Mouse (Mus musculus) CH12.LX (cell line): ENCODE results near the gene Trp53rka. TPM values are rescaled to one million over a fixed set of nuclear protein-coding genes. Genes with fewer than 3 reads are reported as not detected.

ENCODE experiments used
- DNase-seq: peaks from one replicate; pipeline ENCODE4 v3.0.0-alpha.2; 2013; ENCODE audit errors: extremely low read depth
- H3K27ac ChIP-seq: 2 replicates; pipeline ENCODE4 v1.5.1; 2012; ENCODE audit warnings: low read depth, mild to moderate bottlenecking, control low read depth, moderate library complexity; ENCODE audit not compliant: insufficient read depth
- H3K27me3 ChIP-seq: replicated peaks from 2 replicates; pipeline ENCODE3; 2012; ENCODE audit warnings: inconsistent platforms
- H3K36me3 ChIP-seq, 2 experiments: replicated peaks in 1 of 2; 2 replicates each; pipeline versions ENCODE3 to v1.6.1; 2012; ENCODE audit warnings: inconsistent platforms in 1 of 2, low read length in 1 of 2, mild to moderate bottlenecking in 1 of 2, mixed read lengths in 1 of 2, moderate library complexity in 1 of 2; ENCODE audit not compliant: control insufficient read depth in 1 of 2, insufficient read depth in 1 of 2
- H3K4me1 ChIP-seq, 2 experiments: 2 replicates each; pipeline ENCODE4 v1.6.1; 2012; ENCODE audit warnings: inconsistent platforms in 1 of 2, moderate library complexity in 1 of 2; ENCODE audit not compliant: insufficient read depth in 2 of 2, control insufficient read depth in 1 of 2
- H3K4me2 ChIP-seq: 2 replicates; pipeline ENCODE4 v1.6.1; 2012; ENCODE audit warnings: low read depth, mild to moderate bottlenecking, control low read depth; ENCODE audit not compliant: poor library complexity, insufficient read depth, severe bottlenecking
- H3K4me3 ChIP-seq, 3 experiments: fragments of 150-350 bp in 1 of 3; sonication (generic) in 1 of 3; replicated peaks in 1 of 3; 2 replicates each; pipeline versions ENCODE3 to v1.5.1; 2011 to 2012; ENCODE audit warnings: low read depth in 2 of 3, low read length in 2 of 3, mild to moderate bottlenecking in 2 of 3, moderate library complexity in 2 of 3, control low read depth in 1 of 3, improper control_type of control experiment in 1 of 3, inconsistent platforms in 1 of 3, mixed read lengths in 1 of 3; ENCODE audit not compliant: poor library complexity in 1 of 3
- H3K79me2 ChIP-seq: replicated peaks from 2 replicates; pipeline ENCODE4 v1.6.1; 2012; ENCODE audit warnings: mild to moderate bottlenecking, moderate library complexity; ENCODE audit not compliant: control insufficient read depth, poor library complexity, insufficient read depth, severe bottlenecking; ENCODE audit errors: extremely low read depth
- H3K9ac ChIP-seq: 2 replicates; pipeline ENCODE4 v1.6.1; 2012; ENCODE audit warnings: low read depth, mild to moderate bottlenecking, control low read depth, moderate library complexity; ENCODE audit not compliant: insufficient read depth
- H3K9me3 ChIP-seq: replicated peaks from 2 replicates; pipeline ENCODE3; 2012; ENCODE audit warnings: low read length, inconsistent platforms, mixed read lengths
- BHLHE40 ChIP-seq: IDR thresholded peaks from 2 replicates; pipeline ENCODE4 v1.6.1; 2011; ENCODE audit warnings: mild to moderate bottlenecking, low read depth, low read length, improper control_type of control experiment
- CHD1 ChIP-seq: IDR thresholded peaks from 2 replicates; pipeline ENCODE4 v1.6.1; 2012; ENCODE audit warnings: low read depth, low read length, improper control_type of control experiment, inconsistent platforms
- CHD2 ChIP-seq: IDR thresholded peaks from 2 replicates; pipeline ENCODE4 v1.6.1; 2011; ENCODE audit warnings: low read length, improper control_type of control experiment
- E2F4 ChIP-seq: IDR thresholded peaks from 2 replicates; pipeline ENCODE4 v1.6.1; 2011; ENCODE audit warnings: low read depth, low read length, improper control_type of control experiment; ENCODE audit not compliant: insufficient replicate concordance
- HCFC1 ChIP-seq: IDR thresholded peaks from 2 replicates; pipeline ENCODE4 v1.6.1; 2012; ENCODE audit warnings: low read depth, mild to moderate bottlenecking, inconsistent platforms, low read length, improper control_type of control experiment
- JUND ChIP-seq: conservative IDR thresholded peaks from 2 replicates; pipeline ENCODE4 v1.6.1; 2011; ENCODE audit warnings: low read depth, low read length, improper control_type of control experiment
- MAFK ChIP-seq: IDR thresholded peaks from 2 replicates; pipeline ENCODE4 v1.6.1; 2011; ENCODE audit warnings: low read length, improper control_type of control experiment; ENCODE audit not compliant: insufficient replicate concordance
- MYC ChIP-seq: IDR thresholded peaks from 2 replicates; pipeline ENCODE4 v1.6.1; 2011; ENCODE audit warnings: low read depth, mild to moderate bottlenecking, improper control_type of control experiment, low read length
- NELFE ChIP-seq: IDR thresholded peaks from 2 replicates; pipeline ENCODE4 v1.6.1; 2011; ENCODE audit warnings: low read depth, low read length, improper control_type of control experiment
- POLR2A ChIP-seq: IDR thresholded peaks from 2 replicates; pipeline ENCODE4 v1.6.1; 2011; ENCODE audit warnings: low read depth, mild to moderate bottlenecking, improper control_type of control experiment, low read length
- POLR2AphosphoS2 ChIP-seq: IDR thresholded peaks from 2 replicates; pipeline ENCODE4 v1.6.1; 2011; ENCODE audit warnings: low read depth, low read length, improper control_type of control experiment
- RAD21 ChIP-seq: IDR thresholded peaks from 2 replicates; pipeline ENCODE4 v1.6.1; 2011; ENCODE audit warnings: low read depth, mild to moderate bottlenecking, low read length, improper control_type of control experiment, moderate library complexity
- TCF12 ChIP-seq: IDR thresholded peaks from 2 replicates; pipeline ENCODE4 v1.6.1; 2014; ENCODE audit warnings: low read depth, mild to moderate bottlenecking, inconsistent platforms, low read length, improper control_type of control experiment
- USF1 ChIP-seq: IDR thresholded peaks from 2 replicates; pipeline ENCODE4 v1.6.1; 2014; ENCODE audit warnings: low read depth, mild to moderate bottlenecking, inconsistent platforms, low read length, improper control_type of control experiment
- USF2 ChIP-seq: conservative IDR thresholded peaks from 2 replicates; pipeline ENCODE4 v1.6.1; 2011; ENCODE audit warnings: low read depth, low read length, improper control_type of control experiment
- ZC3H11A ChIP-seq: IDR thresholded peaks from 2 replicates; pipeline ENCODE4 v1.6.1; 2012; ENCODE audit warnings: low read depth, mild to moderate bottlenecking, inconsistent platforms, low read length, improper control_type of control experiment
- ZNF384 ChIP-seq: IDR thresholded peaks from 2 replicates; pipeline ENCODE4 v1.6.1; 2012; ENCODE audit warnings: low read depth, low read length, improper control_type of control experiment, inconsistent platforms
- dilution Hi-C: fragments of 300-500 bp; cut with MboI; formaldehyde crosslinking; loops from 2 replicates; pipeline ENCODE4 v1.14.3; 2020; ENCODE audit warnings: low sequenced_read_pairs; ENCODE audit not compliant: extremely low pct_unique_long_range_greater_than_20kb, extremely low pct_ligation_motif_present
- in situ Hi-C: fragments of 300-500 bp; cut with MboI; formaldehyde crosslinking; loops from 3 replicates; pipeline ENCODE4 v1.14.3; 2019; ENCODE audit warnings: low sequenced_read_pairs, low pct_ligation_motif_present, low pct_unique_long_range_greater_than_20kb, mixed read lengths
- polyA plus RNA-seq: library from polyadenylated mRNA; unstranded; fragments of >175 nt; gene quantifications from 2 replicates; pipeline ENCODE4 v1.2.1, GENCODE M21; 2012; ENCODE audit warnings: low read depth; ENCODE audit not compliant: insufficient read length
- total RNA-seq, 2 experiments: library from RNA; depleted of rRNA; stranded (reverse); fragments of 300-350 nt in 1 of 2; fragments of >200 nt in 1 of 2; gene quantifications; 2 replicates each; pipeline ENCODE4 v1.2.3; 2012 to 2014

Trp53rka gene
- total and polyA plus RNA-seq, 3 experiments = 13.0 to 17.5 (median 16.0) TPM

DNA sequence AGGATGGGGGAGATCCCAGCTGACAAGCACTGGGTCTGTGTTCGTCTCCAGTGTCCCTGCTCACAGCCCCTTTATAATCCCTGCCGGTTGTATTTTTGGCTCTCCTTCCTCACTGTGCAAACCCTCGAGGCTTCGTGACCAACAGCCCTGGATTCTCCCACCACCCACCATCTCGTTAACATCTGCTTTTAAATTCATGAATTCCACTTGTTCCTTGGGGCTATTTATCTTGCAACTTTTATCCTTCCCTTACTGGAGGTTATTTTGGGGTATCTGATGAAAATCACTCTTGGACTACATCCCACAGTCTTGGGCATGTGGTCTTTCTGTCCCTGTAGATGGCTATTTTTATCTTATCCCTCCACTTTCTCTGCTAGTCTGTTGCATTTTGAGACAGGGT, 17.3 kb upstream of the Trp53rka start:
- no peak for DNase-seq
- no peak overlapping the region for H3K4me3 ChIP-seq
- in situ Hi-C loops (no loop called here), dilution Hi-C loops (no loop called here)
- TF ChIP-seq ZC3H11A (no peak), CHD1 (no peak), MYC (no peak), E2F4 (no peak), USF2 (no peak), TCF12 (no peak), POLR2AphosphoS2 (no peak), HCFC1 (no peak), RAD21 (no peak), POLR2A (no peak), MAFK (no peak), CHD2 (no peak), JUND (no peak), NELFE (no peak)
- no peaks in the 10 kb centered on the region for H3K4me1 ChIP-seq
- H3K36me3 ChIP-seq = no peaks in the 10 kb centered on the region
- H3K9ac ChIP-seq = no peak overlapping the region
- H3K4me2 ChIP-seq = no peak overlapping the region
- peaks cover 69% of the 10 kb centered on the region for H3K27me3 ChIP-seq
- H3K27ac ChIP-seq = no peak overlapping the region
- no peaks in the 10 kb centered on the region for H3K79me2 ChIP-seq
- no peaks in the 10 kb centered on the region for H3K9me3 ChIP-seq

- Histone ChIP-seq H3K27ac (no peak overlapping the region), H3K4me3 (no peak overlapping the region), H3K9me3 (no peaks in the 10 kb centered on the region), H3K27me3 (peaks cover 69% of the 10 kb centered on the region), H3K79me2 (no peaks in the 10 kb centered on the region), H3K36me3 (no peaks in the 10 kb centered on the region), H3K9ac (no peak overlapping the region), H3K4me1 (no peaks in the 10 kb centered on the region), H3K4me2 (no peak overlapping the region)
- no peak for DNase-seq
- TF ChIP-seq USF2 (peak; percentile 44), USF1 (peak; percentile 41), BHLHE40 (peak; percentile 40; the same call in 1 of the 2 replicates), ZNF384 (no peak)
- dilution Hi-C loops (no loop called here), in situ Hi-C loops (no loop called here)
Measured at GRCm38 (mm10) chr2:165509686-165510085, 16.6 kb upstream of the Trp53rka start.
